Mouse (Mus musculus) forebrain, postnatal 0 days (tissue): ENCODE data around the gene Mpo. TPM values are rescaled to one million over a fixed set of nuclear protein-coding genes. Genes with fewer than 3 reads are reported as not detected.
A peak's percentile ranks its signal among the peaks of the same experiment; 100 is the strongest.

Experiments used
- ATAC-seq: fragments of 200-750 bp; cut with Nextera tagmentation; 2 replicates; pipeline ENCODE4 v1.8.0; 2017; ENCODE audit warnings: mild to moderate bottlenecking, moderate library complexity
- DNase-seq: peaks from one replicate; pipeline ENCODE4 v3.0.0-alpha.2; 2015
- H3K27ac ChIP-seq: fragments of 300-500 bp; sonication (generic); 2 replicates; pipeline ENCODE4 v1.5.1; 2014; ENCODE audit warnings: low read depth, mild to moderate bottlenecking, antibody characterized with exemption, low read length, moderate library complexity, mixed read lengths
- H3K27me3 ChIP-seq: fragments of 300-500 bp; sonication (generic); 2 replicates; pipeline ENCODE4 v1.6.1; 2014; ENCODE audit warnings: mild to moderate bottlenecking, low read length, mixed read lengths; ENCODE audit not compliant: insufficient read depth
- H3K36me3 ChIP-seq: fragments of 300-500 bp; sonication (generic); 2 replicates; pipeline ENCODE4 v1.6.1; 2014; ENCODE audit warnings: mild to moderate bottlenecking, moderate library complexity; ENCODE audit not compliant: insufficient read depth
- H3K4me1 ChIP-seq: fragments of 300-500 bp; sonication (generic); 2 replicates; pipeline ENCODE4 v1.6.1; 2014; ENCODE audit warnings: antibody characterized with exemption; ENCODE audit not compliant: insufficient read depth
- H3K4me2 ChIP-seq: fragments of 300-500 bp; sonication (generic); 2 replicates; pipeline ENCODE4 v1.6.1; 2014; ENCODE audit warnings: low read depth, mild to moderate bottlenecking, moderate library complexity
- H3K4me3 ChIP-seq: fragments of 300-500 bp; sonication (generic); 2 replicates; pipeline ENCODE4 v1.5.1; 2014; ENCODE audit warnings: low read depth, low read length, mixed read lengths
- H3K9ac ChIP-seq: fragments of 300-500 bp; sonication (generic); 2 replicates; pipeline ENCODE4 v1.6.1; 2014; ENCODE audit warnings: mild to moderate bottlenecking
- H3K9me3 ChIP-seq: fragments of 300-500 bp; sonication (generic); 2 replicates; pipeline ENCODE4 v1.6.1; 2016; ENCODE audit warnings: low read length
- CTCF ChIP-seq: sonication (generic); IDR thresholded peaks from 2 replicates; pipeline ENCODE4 v1.5.1; 2016; ENCODE audit warnings: antibody characterized with exemption, control low read depth, low read depth
- WGBS: fragments of 180-500 bp; shearing (Covaris S2); extraction: QIAGEN DNeasy Blood & Tissue Kit; methylation state at CpG from one replicate; pipeline ENCODE4 v1.1.7; 2014; 5-methylcytosine and 5-hydroxymethylcytosine counted together
- polyA plus RNA-seq: library from polyadenylated mRNA; unstranded; fragments of >200 nt; fragmentation: Nextera tagmentation; extraction: Ambion mirVana; gene quantifications from 2 replicates; pipeline ENCODE4 v1.2.1, GENCODE M21; 2015
- total RNA-seq: library from RNA; depleted of rRNA; stranded (reverse); fragments of >200 nt; gene quantifications from 2 replicates; pipeline ENCODE4 v1.2.3, GENCODE M21; 2014

Gene Mpo
- total and polyA plus RNA-seq, 2 experiments from 2014 or later, result 0.33 TPM; not detected in 1

DNA sequence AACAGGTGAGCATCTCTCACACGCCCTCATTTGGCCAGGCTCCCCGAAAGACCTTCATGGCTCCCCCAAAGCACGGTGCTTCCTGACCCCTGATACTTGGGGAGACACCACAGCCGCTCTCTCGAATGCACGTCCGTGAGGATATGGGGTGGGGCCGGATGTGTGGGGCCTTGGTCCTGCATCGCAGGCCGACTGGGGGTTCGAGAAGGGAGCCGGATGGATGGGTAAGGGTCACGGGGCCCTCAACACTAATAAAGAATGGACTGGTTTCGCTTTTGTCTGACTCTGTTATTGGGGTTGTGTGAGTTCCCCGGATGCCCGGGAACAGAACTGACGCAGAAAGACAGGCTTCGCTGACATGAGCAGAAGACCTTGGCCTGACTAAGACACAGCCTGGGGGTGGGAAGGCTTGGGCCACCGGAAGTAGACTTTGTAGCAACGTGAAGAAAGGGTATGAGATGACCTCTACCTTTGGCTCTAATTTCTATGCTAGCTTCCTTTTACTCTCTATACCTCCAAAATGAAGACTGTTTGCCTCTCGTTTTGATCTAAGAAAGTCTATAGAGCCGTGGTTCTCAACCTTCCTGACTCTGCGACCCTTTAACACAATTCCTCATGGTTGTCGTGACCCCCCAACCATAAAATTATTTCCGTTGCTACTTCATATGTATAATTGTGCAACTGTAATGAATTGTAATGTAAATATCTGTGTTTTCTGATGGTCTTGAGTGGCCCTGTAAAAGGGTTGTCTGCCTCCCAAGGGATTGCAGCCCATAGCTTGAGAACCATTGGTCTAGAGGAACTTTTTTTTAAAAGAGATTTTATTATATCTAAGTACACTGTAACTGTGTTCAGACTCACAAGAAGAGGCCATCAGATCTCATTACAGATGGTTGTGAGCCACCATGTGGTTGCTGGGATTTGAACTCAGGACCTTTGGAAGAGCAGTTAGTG, 36.1 kb upstream of the Mpo start:
- peaks cover 21% of the 10 kb centered on the region; the same call in 1 of the 2 replicates for H3K4me1 ChIP-seq
- ATAC-seq, result no peak
- no peaks in the 10 kb centered on the region for H3K27me3 ChIP-seq
- TF ChIP-seq CTCF, result no peak
- no peak for DNase-seq
- no peak overlapping the region for H3K9ac ChIP-seq
- H3K4me2 ChIP-seq, result no peak overlapping the region
- no peak overlapping the region for H3K27ac ChIP-seq
- no peaks in the 10 kb centered on the region for H3K9me3 ChIP-seq
- WGBS, result 89% methylated on average over 25 of the region's 25 CpGs
- H3K4me3 ChIP-seq, result no peak overlapping the region
- no peaks in the 10 kb centered on the region for H3K36me3 ChIP-seq

DNA sequence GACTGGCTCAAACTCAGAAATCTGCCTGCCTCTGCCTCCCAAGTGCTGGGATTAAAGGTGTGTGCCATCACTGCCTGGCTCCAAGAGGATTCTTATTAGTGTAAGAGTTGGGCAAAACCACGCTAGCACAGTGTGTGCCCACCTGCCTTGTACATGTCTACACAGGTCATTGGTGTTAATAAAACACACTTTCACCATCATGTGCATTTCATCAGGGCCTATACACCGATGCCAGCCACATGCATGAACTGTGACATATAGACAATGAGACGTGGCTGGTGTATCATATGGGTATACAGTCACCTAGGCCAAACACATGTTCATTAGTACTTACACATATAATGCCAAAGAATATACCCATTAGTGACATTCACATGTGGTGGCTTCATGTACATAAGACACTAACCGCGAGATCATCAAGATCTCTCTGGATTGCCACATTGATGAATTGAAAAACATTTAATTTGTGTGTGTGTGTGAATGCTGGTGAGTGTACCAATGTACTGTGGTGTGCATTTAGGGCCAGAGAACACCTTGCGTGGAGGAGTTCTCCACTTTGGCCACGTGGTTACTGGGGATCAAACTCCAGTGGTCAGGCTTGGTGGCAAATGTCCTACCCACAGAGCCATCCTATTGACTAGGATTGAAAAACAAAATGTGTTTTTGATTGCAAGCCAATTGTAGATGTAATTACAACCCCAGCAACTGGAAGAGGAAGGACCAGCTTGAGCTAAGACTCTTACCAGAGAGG, 35.0 kb upstream of the Mpo start:
- Histone ChIP-seq H3K4me1 (peaks cover 30% of the 10 kb centered on the region), H3K27ac (no peak overlapping the region), H3K9ac (no peak overlapping the region), H3K9me3 (no peaks in the 10 kb centered on the region), H3K4me2 (no peak overlapping the region), H3K4me3 (no peak overlapping the region), H3K36me3 (no peaks in the 10 kb centered on the region), H3K27me3 (no peaks in the 10 kb centered on the region)
- DNase-seq, result no peak
- ATAC-seq, result no peak
- no peak for TF ChIP-seq CTCF
- WGBS, result 79% methylated on average over 7 of the region's 7 CpGs

DNA sequence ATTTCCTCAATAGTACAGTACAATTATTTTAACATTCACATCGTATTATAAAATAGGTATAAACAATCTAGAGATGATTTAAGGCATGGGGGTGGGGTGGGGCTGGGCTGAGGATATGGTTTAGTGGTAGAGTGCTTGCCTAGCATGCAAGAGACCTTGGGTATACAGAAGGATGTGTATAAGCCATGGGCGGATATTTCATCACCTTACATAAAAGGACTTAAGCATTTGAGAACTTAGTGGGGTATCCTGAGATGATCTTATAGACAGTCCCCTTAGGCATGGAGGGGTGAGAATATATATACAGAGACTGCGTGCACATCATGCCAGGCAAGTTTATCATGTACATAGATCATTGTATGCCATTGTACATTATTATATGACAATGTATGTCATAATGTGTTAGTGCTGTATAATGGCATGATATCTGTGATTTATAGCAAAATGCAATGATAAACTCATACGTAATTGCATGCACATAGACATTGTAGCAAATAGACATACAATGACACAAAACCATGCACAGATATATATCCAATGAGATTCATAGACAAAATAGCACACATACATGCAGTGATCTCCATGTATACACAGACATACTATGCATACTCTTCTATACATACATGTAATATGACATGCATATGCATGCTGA, 34.3 kb upstream of the Mpo start:
- no peak for ATAC-seq
- TF ChIP-seq CTCF, result no peak
- H3K4me2 ChIP-seq, result no peak overlapping the region
- H3K36me3 ChIP-seq, result no peaks in the 10 kb centered on the region
- H3K9me3 ChIP-seq, result no peaks in the 10 kb centered on the region
- no peaks in the 10 kb centered on the region for H3K27me3 ChIP-seq
- no peak overlapping the region for H3K9ac ChIP-seq
- WGBS, result 76% methylated on average over 4 of the region's 4 CpGs
- no peak for DNase-seq
- H3K4me1 ChIP-seq, result peaks cover 33% of the 10 kb centered on the region
- no peak overlapping the region for H3K4me3 ChIP-seq
- no peak overlapping the region for H3K27ac ChIP-seq

DNA sequence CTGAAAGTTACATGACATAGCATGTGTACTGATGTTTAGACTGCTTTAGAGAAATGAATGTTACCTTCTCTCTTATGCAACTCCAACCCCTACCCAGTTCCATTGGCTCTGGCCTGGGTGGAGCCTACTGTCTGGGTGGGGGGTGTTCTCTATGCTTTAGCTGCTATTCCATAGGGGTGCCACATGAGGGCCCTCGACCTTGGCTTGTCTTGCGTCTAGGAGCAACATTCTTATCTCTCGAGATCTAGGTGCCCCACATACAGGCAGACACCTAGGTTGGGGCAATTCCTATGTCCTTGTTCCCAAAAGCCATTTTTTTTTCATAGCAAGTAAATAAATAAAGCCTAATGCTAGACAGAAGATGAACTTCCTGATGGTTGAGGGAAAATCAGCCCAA, 33.8 kb upstream of the Mpo start:
- Histone ChIP-seq H3K27me3 (no peaks in the 10 kb centered on the region), H3K9me3 (no peaks in the 10 kb centered on the region), H3K4me2 (peak overlapping the region; percentile 95), H3K4me3 (no peak overlapping the region), H3K4me1 (peaks cover 34% of the 10 kb centered on the region), H3K9ac (peak overlapping the region; percentile 82; the same call in 1 of the 2 replicates), H3K27ac (peak overlapping the region; percentile 90), H3K36me3 (no peaks in the 10 kb centered on the region)
- DNase-seq (peak; percentile 63), ATAC-seq (peak; percentile 27; the same call in 1 of the 2 replicates)
- under 1% methylated on average over 3 of the region's 3 CpGs for WGBS
- TF ChIP-seq CTCF, result peak; percentile 57

DNA sequence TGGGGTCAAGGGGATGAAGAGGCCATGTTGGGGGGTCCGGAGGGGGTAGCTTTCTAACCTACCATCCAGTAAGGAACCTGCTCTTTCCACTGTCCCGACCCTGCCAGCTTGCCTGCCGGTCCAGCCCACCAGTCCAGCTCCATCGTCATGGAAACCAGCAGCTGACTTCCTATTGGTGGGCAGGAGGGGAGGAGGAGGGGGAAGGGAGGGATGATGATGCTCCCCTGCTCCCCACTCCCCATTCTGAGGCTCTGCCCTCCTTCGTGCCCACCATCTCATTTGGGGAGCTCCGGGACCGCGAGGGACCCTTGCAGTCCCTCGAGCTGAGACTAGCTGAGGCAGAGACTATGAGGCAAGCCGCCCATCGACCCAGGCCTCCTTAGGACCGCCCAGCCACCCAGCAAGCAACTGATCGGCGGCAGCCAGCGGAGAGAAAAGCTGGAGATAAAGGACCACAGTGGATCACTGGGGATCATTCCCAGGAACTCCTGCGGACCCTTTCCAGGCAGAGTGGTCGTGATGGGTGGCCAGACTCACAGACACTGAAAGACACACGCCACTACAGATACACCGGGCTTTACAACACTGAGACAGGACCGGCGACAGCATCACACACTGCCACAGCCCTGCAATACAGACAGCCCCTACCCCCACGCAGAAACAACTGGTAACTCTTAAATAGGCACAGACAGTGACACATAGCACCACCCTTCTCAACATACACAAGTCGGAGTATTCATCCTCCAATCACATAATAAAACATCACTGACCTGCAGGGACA, 32.9 kb upstream of the Mpo start, which contains the start of gene Tspoap1:
Gene Tspoap1, plus strand, starts transcription at position 241 of the 781 bp plus-strand sequence.
- Histone ChIP-seq H3K9me3 (no peaks in the 10 kb centered on the region), H3K4me1 (peaks cover 38% of the 10 kb centered on the region), H3K9ac (peak within 1 kb of the TSS; percentile 82), H3K4me3 (peak within 1 kb of the TSS; percentile 66), H3K27ac (peak within 1 kb of the TSS; percentile 90), H3K4me2 (peak within 1 kb of the TSS; percentile 95), H3K36me3 (no peaks in the 10 kb centered on the region), H3K27me3 (no peaks in the 10 kb centered on the region)
- peak; percentile 91 for DNase-seq
- peak; percentile 86 for ATAC-seq
- no peak for TF ChIP-seq CTCF
- WGBS, result 4% methylated on average over 23 of the region's 23 CpGs

DNA sequence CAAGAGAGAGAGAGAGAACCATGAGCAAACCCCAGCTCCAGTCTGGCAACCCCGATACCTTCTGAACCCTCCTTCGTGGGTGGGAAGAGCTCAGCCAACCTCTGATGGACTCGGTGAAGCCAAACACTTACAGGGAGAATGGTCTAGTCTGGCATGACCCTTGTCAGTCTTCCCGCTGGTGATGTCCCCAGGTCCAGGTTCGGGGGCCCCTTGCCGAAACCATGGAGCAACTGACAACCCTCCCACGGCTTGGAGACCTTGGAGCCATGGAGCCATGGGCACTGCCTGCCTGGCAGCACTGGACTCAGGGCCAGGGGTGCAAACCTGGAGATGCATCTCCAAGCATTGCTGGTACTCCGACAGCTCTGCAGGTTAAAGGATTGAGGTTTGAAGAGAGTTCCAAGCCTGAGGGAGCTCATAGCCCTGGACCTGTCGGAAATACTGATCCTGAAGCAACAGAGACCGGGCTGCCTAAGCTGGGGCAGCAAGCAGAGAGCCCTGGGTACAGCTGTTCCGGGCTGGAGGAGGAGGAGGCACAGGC, 32.1 kb upstream of the Mpo start:
- Histone ChIP-seq H3K9ac (peak overlapping the region; percentile 82), H3K4me3 (peak overlapping the region; percentile 66), H3K4me2 (peak overlapping the region; percentile 95), H3K4me1 (peaks cover 38% of the 10 kb centered on the region), H3K27me3 (no peaks in the 10 kb centered on the region), H3K36me3 (no peaks in the 10 kb centered on the region), H3K9me3 (no peaks in the 10 kb centered on the region), H3K27ac (0 out of 2 replicates have a peak overlapping the region, but pooled peaks have one; percentile 90)
- no peak for ATAC-seq
- no peak for DNase-seq
- no peak for TF ChIP-seq CTCF
- 52% methylated on average over 11 of the region's 11 CpGs for WGBS
